Mouse (Mus musculus): ENCODE data around the gene Fbrsl1. TPM values are rescaled to one million over a fixed set of nuclear protein-coding genes. Genes with fewer than 3 reads are reported as not detected.

Gene Fbrsl1
- polyA plus RNA-seq, 3 experiments from 2014 or later = 4.2 to 9.1 (median 6.6) TPM

- ATAC-seq = no peak
Observed at GRCm38 (mm10) chr5:110410386-110410785, 37.9 kb downstream of the Fbrsl1 start.

GRCm38 (mm10) chr5:110408967-110409366 lies 39.3 kb downstream of the Fbrsl1 start:
- ATAC-seq = no peak

- no peak for ATAC-seq
Observed at GRCm38 (mm10) chr5:110406065-110406714, 42.1 kb downstream of the Fbrsl1 start.

GRCm38 (mm10) chr5:110403931-110404330 lies 44.4 kb downstream of the Fbrsl1 start:
- no peak for ATAC-seq

- no peak for ATAC-seq
Observed at GRCm38 (mm10) chr5:110402557-110402956, 45.7 kb downstream of the Fbrsl1 start.

GRCm38 (mm10) chr5:110401101-110401500 lies 47.2 kb downstream of the Fbrsl1 start:
- no peak for ATAC-seq

- ATAC-seq = no peak
Observed at GRCm38 (mm10) chr5:110395006-110395661, 53.2 kb downstream of the Fbrsl1 start.

GRCm38 (mm10) chr5:110392727-110393126 lies 55.6 kb downstream of the Fbrsl1 start:
- ATAC-seq = no peak

- ATAC-seq = no peak
Observed at GRCm38 (mm10) chr5:110390631-110391030, 57.7 kb downstream of the Fbrsl1 start.

- no peak for ATAC-seq
Observed at GRCm38 (mm10) chr5:110387332-110387731, 61.0 kb downstream of the Fbrsl1 start.

GRCm38 (mm10) chr5:110386371-110387330 lies 61.7 kb downstream of the Fbrsl1 start:
- no peak for ATAC-seq

GRCm38 (mm10) chr5:110385263-110385662 lies 63.0 kb downstream of the Fbrsl1 start:
- no peak for ATAC-seq

- no peak for ATAC-seq
Observed at GRCm38 (mm10) chr5:110384491-110384890, 63.8 kb downstream of the Fbrsl1 start.

GRCm38 (mm10) chr5:110379823-110380222 lies 68.5 kb downstream of the Fbrsl1 start:
- no peak for ATAC-seq

GRCm38 (mm10) chr5:110379086-110379485 lies 69.2 kb downstream of the Fbrsl1 start:
- no peak for ATAC-seq

- ATAC-seq = no peak
Observed at GRCm38 (mm10) chr5:110378181-110378583, 70.1 kb downstream of the Fbrsl1 start.

GRCm38 (mm10) chr5:110376802-110377433 lies 71.4 kb downstream of the Fbrsl1 start:
- peak; percentile 46 for ATAC-seq

GRCm38 (mm10) chr5:110363822-110364545 lies 84.3 kb downstream of the Fbrsl1 start:
- ATAC-seq = no peak

- peak; percentile 80 for ATAC-seq
Observed at GRCm38 (mm10) chr5:110363179-110363821, 85.0 kb downstream of the Fbrsl1 start.

- ATAC-seq = peak; percentile 15
Observed at GRCm38 (mm10) chr5:110362813-110363178, 85.5 kb downstream of the Fbrsl1 start.

GRCm38 (mm10) chr5:110361465-110361864 lies 86.8 kb downstream of the Fbrsl1 start:
- no peak for ATAC-seq
